Mouse (Mus musculus) kidney, adult 2 months (tissue): Measurements from ENCODE around the gene Mogs. TPM values are rescaled to one million over a fixed set of nuclear protein-coding genes. Genes with fewer than 3 reads are reported as not detected.

Experiments used
- DNase-seq: peaks from one replicate; pipeline ENCODE4 v3.0.0; 2021
- H3K27ac ChIP-seq: fragments of 200-500 bp; 2 replicates; pipeline ENCODE4 v1.5.1; 2012; ENCODE audit warnings: low read depth, low read length, control low read depth, inconsistent platforms; ENCODE audit not compliant: insufficient read depth
- H3K27me3 ChIP-seq: fragments of 200-500 bp; replicated peaks from 2 replicates; pipeline ENCODE4 v1.6.1; 2012; ENCODE audit warnings: mild to moderate bottlenecking, moderate library complexity, low read length, inconsistent platforms; ENCODE audit not compliant: control insufficient read depth, insufficient read depth
- H3K36me3 ChIP-seq: fragments of 200-500 bp; 2 replicates; pipeline ENCODE4 v1.6.1; 2012; ENCODE audit warnings: mild to moderate bottlenecking, moderate library complexity, low read length, inconsistent platforms; ENCODE audit not compliant: control insufficient read depth, insufficient read depth
- H3K4me1 ChIP-seq: fragments of 200-500 bp; 2 replicates; pipeline ENCODE4 v1.6.1; 2011; ENCODE audit warnings: low read length; ENCODE audit not compliant: control insufficient read depth, insufficient read depth
- H3K4me3 ChIP-seq: fragments of 200-500 bp; 2 replicates; pipeline ENCODE4 v1.5.1; 2011; ENCODE audit warnings: mild to moderate bottlenecking, low read depth, low read length, control low read depth; ENCODE audit not compliant: insufficient read depth
- CTCF ChIP-seq: fragments of 200-500 bp; conservative IDR thresholded peaks from 2 replicates; pipeline ENCODE4 v1.5.1; 2011; ENCODE audit warnings: low read depth, mild to moderate bottlenecking, control low read depth, low read length, moderate library complexity, mixed read lengths; ENCODE audit not compliant: insufficient read depth, insufficient read length
- POLR2A ChIP-seq: fragments of 200-500 bp; IDR thresholded peaks from one replicate; pipeline ENCODE4 v1.6.1; 2011; ENCODE audit warnings: low read depth, low read length, control low read depth
- WGBS: fragments of 180-500 bp; shearing (Covaris S2); methylation state at CpG from one replicate; pipeline ENCODE4 v1.1.7; 2018; 5-methylcytosine and 5-hydroxymethylcytosine counted together
- polyA plus RNA-seq: library from polyadenylated mRNA; depleted of rRNA; stranded (reverse); fragments of >200 nt; gene quantifications from 2 replicates; pipeline ENCODE4 v1.2.3, GENCODE M21; 2012

Mogs gene
- polyA plus RNA-seq, 1 experiment, result 35.5 TPM

GRCm38 (mm10) chr6:83111510-83112136 is 3.7 kb upstream of the Mogs start:
- Histone ChIP-seq H3K4me1 (peaks cover 15% of the 10 kb centered on the region; the same call in 1 of the 2 replicates), H3K27me3 (no peaks in the 10 kb centered on the region), H3K36me3 (no peaks in the 10 kb centered on the region), H3K4me3 (no peak overlapping the region), H3K27ac (no peak overlapping the region)
- TF ChIP-seq CTCF (no peak), POLR2A (no peak)
- DNase-seq, result no peak
- WGBS, result 84% methylated on average over 4 of the region's 4 CpGs

DNA sequence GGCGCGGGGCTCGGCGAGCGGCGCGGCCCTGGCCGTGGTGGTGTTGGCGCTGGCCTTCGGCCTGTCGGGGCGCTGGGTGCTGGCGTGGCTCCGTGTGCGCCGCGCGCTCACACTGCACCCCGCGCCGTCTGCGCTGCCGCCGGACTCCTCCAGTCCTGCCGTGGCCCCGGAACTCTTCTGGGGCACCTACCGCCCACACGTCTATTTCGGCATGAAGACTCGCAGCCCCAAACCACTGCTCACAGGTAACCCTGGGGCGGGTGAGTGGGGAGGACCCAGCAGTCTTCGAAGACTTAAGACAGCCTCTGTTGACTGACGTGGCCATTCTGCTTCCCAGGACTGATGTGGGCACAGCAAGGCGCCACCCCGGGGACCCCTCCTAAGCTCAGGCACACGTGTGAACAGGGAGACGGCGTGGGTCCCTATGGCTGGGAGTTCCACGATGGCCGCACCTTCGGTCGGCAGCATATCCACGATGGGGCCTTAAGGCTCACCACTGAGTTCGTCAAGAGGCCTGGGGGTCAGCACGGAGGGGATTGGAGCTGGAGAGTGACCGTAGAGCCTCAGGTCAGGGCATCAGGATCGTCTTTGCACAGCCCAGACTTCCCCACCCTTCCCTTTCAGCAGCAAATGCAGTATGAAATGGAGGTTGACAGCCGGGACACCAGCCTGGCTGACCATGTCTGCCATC is 531 bp downstream of the Mogs start:
- Histone ChIP-seq H3K4me1 (peaks cover 13% of the 10 kb centered on the region; the same call in 1 of the 2 replicates), H3K27me3 (no peaks in the 10 kb centered on the region), H3K36me3 (no peaks in the 10 kb centered on the region), H3K4me3 (peak overlapping the region; percentile 97), H3K27ac (no peak overlapping the region)
- TF ChIP-seq POLR2A (no peak), CTCF (no peak)
- WGBS, result 1% methylated on average over 48 of the region's 48 CpGs
- no peak for DNase-seq

DNA sequence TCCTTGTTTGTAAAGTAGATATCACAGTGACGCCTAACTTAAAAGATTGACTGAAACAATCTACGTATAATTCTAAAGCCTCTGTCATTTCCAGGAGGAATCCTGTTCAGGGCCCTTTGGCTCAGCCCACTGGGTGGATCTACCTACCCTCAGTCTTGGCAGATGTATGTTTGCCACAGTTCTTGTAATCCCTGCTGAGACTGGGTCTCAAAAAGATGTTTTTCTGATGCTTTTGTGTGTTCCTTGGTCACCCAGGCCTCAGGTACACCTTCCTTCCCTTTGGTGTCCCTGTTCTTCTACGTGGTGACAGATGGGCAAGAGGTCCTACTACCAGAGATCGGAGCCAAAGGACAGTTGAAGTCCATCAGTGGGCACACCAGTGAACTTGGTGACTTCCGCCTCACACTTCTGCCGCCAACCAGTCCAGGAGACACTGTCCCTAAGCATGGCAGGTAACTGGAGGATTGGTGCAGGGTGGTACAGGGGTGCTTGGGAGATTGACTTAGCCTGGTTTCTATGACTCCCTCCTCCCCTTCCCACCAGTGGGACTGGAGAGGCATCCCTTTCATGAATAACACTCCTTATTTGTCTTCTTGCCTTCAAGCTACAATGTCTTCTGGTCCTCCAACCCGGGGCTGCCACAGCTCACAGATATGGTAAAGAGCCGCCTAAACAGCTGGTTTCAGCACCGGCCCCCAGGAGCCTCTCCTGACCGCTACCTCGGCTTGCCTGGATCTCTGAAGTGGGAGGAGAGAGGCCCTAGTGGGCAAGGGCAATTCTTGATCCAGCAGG is 1.3 kb downstream of the Mogs start:
- peaks cover 13% of the 10 kb centered on the region; the same call in 1 of the 2 replicates for H3K4me1 ChIP-seq

DNA sequence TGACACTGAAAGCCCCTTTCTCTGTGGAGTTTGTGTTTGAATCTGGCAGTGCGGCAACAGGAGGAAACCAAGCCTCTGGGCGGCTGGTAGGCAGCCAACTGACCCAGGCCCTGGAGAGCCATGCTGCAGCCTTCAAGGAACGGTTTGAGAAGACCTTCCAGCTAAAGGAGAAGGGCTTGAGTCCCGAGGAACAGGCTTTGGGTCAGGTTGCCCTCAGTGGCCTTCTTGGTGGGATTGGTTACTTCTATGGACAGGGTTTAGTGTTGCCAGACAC is 1.8 kb downstream of the Mogs start:
- Histone ChIP-seq H3K4me1 (peaks cover 13% of the 10 kb centered on the region; the same call in 1 of the 2 replicates), H3K4me3 (no peak overlapping the region)
- 83% methylated on average over 4 of the region's 4 CpGs for WGBS

More for the DNA sequence above, 1.3 kb downstream of the Mogs start:
- DNase-seq, result no peak
- 72% methylated on average over 11 of the region's 11 CpGs for WGBS
- no peaks in the 10 kb centered on the region for H3K36me3 ChIP-seq
- peak overlapping the region; percentile 97; the same call in 1 of the 2 replicates for H3K4me3 ChIP-seq
- H3K27me3 ChIP-seq, result no peaks in the 10 kb centered on the region
- H3K27ac ChIP-seq, result no peak overlapping the region
- TF ChIP-seq CTCF, result no peak
- no peak for TF ChIP-seq POLR2A

GRCm38 (mm10) chr6:83117616-83118015 is 2.3 kb downstream of the Mogs start:
- WGBS, result 90% methylated on average over 13 of the region's 13 CpGs
- no peak for TF ChIP-seq POLR2A
- no peak for TF ChIP-seq CTCF
- DNase-seq, result no peak
- H3K36me3 ChIP-seq, result no peaks in the 10 kb centered on the region
- H3K4me3 ChIP-seq, result no peak overlapping the region
- no peaks in the 10 kb centered on the region for H3K27me3 ChIP-seq
- no peak overlapping the region for H3K27ac ChIP-seq
- peaks cover 13% of the 10 kb centered on the region; the same call in 1 of the 2 replicates for H3K4me1 ChIP-seq

More for the DNA sequence above, 1.8 kb downstream of the Mogs start:
- Histone ChIP-seq H3K36me3 (no peaks in the 10 kb centered on the region), H3K27ac (no peak overlapping the region), H3K27me3 (no peaks in the 10 kb centered on the region)
- no peak for TF ChIP-seq POLR2A
- no peak for TF ChIP-seq CTCF
- no peak for DNase-seq

DNA sequence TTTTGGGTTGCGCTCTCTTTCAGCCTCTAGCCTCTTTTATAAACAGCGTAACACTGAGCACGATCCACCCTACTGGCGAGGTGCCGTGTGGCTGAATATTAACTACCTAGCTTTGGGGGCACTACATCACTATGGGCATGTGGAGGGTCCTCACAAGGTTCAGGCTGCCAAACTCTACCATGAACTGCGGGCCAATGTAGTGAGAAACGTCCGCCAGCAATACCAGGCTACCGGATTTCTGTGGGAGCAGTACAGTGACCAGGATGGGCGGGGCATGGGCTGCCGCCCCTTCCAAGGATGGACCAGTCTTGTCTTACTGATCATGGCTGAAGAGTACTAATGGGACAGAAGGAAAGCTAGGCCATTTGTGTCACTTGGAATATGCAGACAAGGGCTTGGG is 3.1 kb downstream of the Mogs start:
- no peaks in the 10 kb centered on the region for H3K27me3 ChIP-seq
- TF ChIP-seq CTCF, result no peak
- TF ChIP-seq POLR2A, result no peak
- no peak overlapping the region for H3K4me3 ChIP-seq
- H3K36me3 ChIP-seq, result no peaks in the 10 kb centered on the region
- no peak overlapping the region for H3K27ac ChIP-seq
- H3K4me1 ChIP-seq, result peaks cover 13% of the 10 kb centered on the region; the same call in 1 of the 2 replicates
- no peak for DNase-seq
- WGBS, result 79% methylated on average over 11 of the region's 11 CpGs

DNA sequence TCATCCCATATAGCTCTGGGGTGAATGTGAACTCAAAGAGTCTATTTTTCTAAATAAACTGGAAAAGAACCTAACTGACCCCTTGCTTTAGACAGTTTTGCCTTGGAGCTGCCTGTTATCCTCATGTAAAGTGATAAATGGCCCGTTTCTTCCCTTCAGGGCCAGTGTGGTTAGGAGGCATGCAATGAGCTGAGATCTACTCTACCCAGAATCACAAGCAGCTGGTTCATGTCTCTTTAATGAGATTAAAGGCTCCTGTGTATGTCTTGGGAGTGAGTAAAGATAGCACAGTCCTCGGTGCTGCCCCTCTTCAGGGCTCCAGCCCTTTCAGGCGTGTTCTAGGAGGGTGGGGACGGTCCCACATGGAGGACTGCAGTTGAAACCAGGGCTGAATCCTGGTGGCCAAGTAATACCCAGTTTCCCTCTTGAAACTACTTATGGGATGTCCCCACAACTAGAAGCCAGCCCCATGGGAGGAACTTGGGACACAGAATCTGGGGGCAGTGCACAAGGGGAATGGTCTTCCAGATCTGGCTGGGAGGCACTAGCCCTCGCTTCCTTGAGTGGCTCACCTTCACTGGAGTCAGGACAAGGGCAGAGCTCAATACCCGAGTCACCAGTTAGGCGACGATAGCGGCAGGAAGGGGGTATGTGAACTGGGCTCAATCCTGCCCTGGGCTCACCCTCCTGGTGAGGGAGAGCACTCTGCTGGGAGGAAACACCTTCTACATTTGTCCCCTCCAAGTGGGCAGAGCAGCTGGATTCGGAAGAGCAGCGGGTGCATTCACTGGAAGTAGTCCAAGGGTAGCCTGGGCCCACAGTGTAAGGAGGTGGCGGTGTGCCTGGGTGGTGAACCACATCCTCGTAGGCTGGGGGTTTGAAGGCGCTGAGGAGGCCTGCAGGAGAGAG is 3.8 kb downstream of the Mogs start:
- Histone ChIP-seq H3K27me3 (no peaks in the 10 kb centered on the region), H3K4me1 (peaks cover 13% of the 10 kb centered on the region; the same call in 1 of the 2 replicates), H3K36me3 (no peaks in the 10 kb centered on the region), H3K27ac (no peak overlapping the region), H3K4me3 (no peak overlapping the region)
- 59% methylated on average over 14 of the region's 14 CpGs for WGBS
- TF ChIP-seq CTCF (no peak), POLR2A (peak; percentile 10)
- no peak for DNase-seq
